Mouse (Mus musculus): ENCODE data around the gene Glt1d1. TPM values are rescaled to one million over a fixed set of nuclear protein-coding genes. Genes with fewer than 3 reads are reported as not detected.

Gene Glt1d1
- polyA plus RNA-seq, 1 experiment from 2014 or later, result 1.7 TPM

GRCm38 (mm10) chr5:127637622-127638021, 5.6 kb downstream of the Glt1d1 start:
- H3K9ac ChIP-seq, result no peak overlapping the region
- no peak overlapping the region for H3K27ac ChIP-seq (replicated peaks)
- H3K4me1 ChIP-seq (replicated peaks), result no peaks in the 10 kb centered on the region
- no peak overlapping the region for H3K4me3 ChIP-seq
- no peaks in the 10 kb centered on the region for H3K9me3 ChIP-seq
- H3K36me3 ChIP-seq, result no peaks in the 10 kb centered on the region
- 70% methylated on average over 4 of the region's 4 CpGs for WGBS
- ATAC-seq (ENCODE audit: low FRiP score, low read depth), result no peak
- H3K27me3 ChIP-seq, result no peaks in the 10 kb centered on the region
- no peak overlapping the region for H3K4me2 ChIP-seq

- 92% methylated on average over 2 of the region's 2 CpGs for WGBS
- no peaks in the 10 kb centered on the region for H3K36me3 ChIP-seq
These were observed 6.1 kb downstream of the Glt1d1 start for GRCm38 (mm10) chr5:127638177-127638576.

GRCm38 (mm10) chr5:127639067-127639605, 7.1 kb downstream of the Glt1d1 start:
- Histone ChIP-seq H3K4me2 (no peak overlapping the region), H3K27me3 (no peaks in the 10 kb centered on the region), H3K27ac (replicated peaks) (no peak overlapping the region), H3K9me3 (no peaks in the 10 kb centered on the region), H3K9ac (no peak overlapping the region), H3K36me3 (no peaks in the 10 kb centered on the region), H3K4me3 (no peak overlapping the region), H3K4me1 (replicated peaks) (no peaks in the 10 kb centered on the region)
- 80% methylated on average over 6 of the region's 6 CpGs for WGBS
- no peak for ATAC-seq (ENCODE audit: low FRiP score, low read depth)

More at GRCm38 (mm10) chr5:127638177-127638576, 6.1 kb downstream of the Glt1d1 start:
- Histone ChIP-seq H3K9me3 (no peaks in the 10 kb centered on the region), H3K4me1 (replicated peaks) (no peaks in the 10 kb centered on the region), H3K9ac (no peak overlapping the region), H3K27ac (replicated peaks) (no peak overlapping the region), H3K4me3 (no peak overlapping the region), H3K27me3 (no peaks in the 10 kb centered on the region), H3K4me2 (no peak overlapping the region)
- ATAC-seq (ENCODE audit: low FRiP score, low read depth), result no peak

GRCm38 (mm10) chr5:127639635-127640034, 7.6 kb downstream of the Glt1d1 start:
- WGBS, result 94% methylated on average over 13 of the region's 13 CpGs
- no peak for ATAC-seq (ENCODE audit: low FRiP score, low read depth)
- no peak overlapping the region for H3K27ac ChIP-seq (replicated peaks)
- 0 out of 2 replicates have a peak, but pooled peaks cover under 1% of the 10 kb centered on the region for H3K36me3 ChIP-seq
- H3K9me3 ChIP-seq, result no peaks in the 10 kb centered on the region
- no peaks in the 10 kb centered on the region for H3K27me3 ChIP-seq
- H3K4me2 ChIP-seq, result no peak overlapping the region
- H3K4me3 ChIP-seq, result no peak overlapping the region
- H3K9ac ChIP-seq, result no peak overlapping the region
- no peaks in the 10 kb centered on the region for H3K4me1 ChIP-seq (replicated peaks)

GRCm38 (mm10) chr5:127640359-127640758, 8.3 kb downstream of the Glt1d1 start:
- H3K4me2 ChIP-seq, result no peak overlapping the region
- WGBS, result 90% methylated on average over 3 of the region's 3 CpGs
- H3K27ac ChIP-seq (replicated peaks), result no peak overlapping the region
- no peak overlapping the region for H3K4me3 ChIP-seq
- no peaks in the 10 kb centered on the region for H3K9me3 ChIP-seq
- H3K27me3 ChIP-seq, result no peaks in the 10 kb centered on the region
- ATAC-seq (ENCODE audit: low FRiP score, low read depth), result no peak
- H3K4me1 ChIP-seq (replicated peaks), result no peaks in the 10 kb centered on the region
- 0 out of 2 replicates have a peak, but pooled peaks cover 4% of the 10 kb centered on the region for H3K36me3 ChIP-seq
- no peak overlapping the region for H3K9ac ChIP-seq

DNA sequence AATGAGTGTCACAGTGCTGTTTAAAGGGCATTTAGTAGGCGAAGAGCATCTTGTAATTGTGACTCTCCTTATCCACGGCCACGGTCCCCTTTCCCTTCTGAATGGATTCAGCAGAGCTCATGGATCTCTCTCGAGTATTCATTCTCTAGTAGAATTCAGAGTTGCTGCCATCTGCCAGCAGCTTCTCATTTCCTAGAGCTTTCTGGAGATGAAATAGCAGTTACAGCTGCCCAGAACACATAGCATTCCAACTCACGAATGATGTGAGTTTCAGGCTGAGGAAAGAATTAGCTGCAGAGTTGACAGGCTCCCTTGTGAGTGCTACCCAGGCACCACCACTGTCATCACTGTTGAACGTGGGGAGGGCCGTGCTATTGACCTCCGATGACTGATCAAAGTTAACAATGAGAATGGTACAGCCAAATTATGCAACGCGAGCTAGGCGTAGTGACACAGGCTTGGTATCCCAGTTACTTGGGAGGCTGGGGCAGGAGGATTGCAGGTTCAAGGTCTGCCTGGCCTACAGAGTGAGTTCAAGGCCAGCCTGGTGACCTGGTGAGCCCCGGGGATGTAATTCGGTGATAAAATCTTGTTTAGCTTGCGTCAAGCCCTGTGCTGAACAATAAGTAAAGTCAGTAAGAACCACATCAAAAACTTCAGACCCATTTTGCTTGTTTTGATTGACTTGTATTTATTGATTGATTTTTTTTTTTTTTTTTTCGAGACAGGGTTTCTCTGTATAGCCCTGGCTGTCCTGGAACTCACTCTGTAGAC, 9.3 kb downstream of the Glt1d1 start:
- 90% methylated on average over 15 of the region's 15 CpGs for WGBS
- no peak overlapping the region for H3K4me3 ChIP-seq
- no peak overlapping the region for H3K4me2 ChIP-seq
- no peak overlapping the region for H3K9ac ChIP-seq
- H3K36me3 ChIP-seq, result 0 out of 2 replicates have a peak, but pooled peaks cover 4% of the 10 kb centered on the region
- no peaks in the 10 kb centered on the region for H3K4me1 ChIP-seq (replicated peaks)
- H3K27me3 ChIP-seq, result no peaks in the 10 kb centered on the region
- ATAC-seq (ENCODE audit: low FRiP score, low read depth), result no peak
- no peak overlapping the region for H3K27ac ChIP-seq (replicated peaks)
- no peaks in the 10 kb centered on the region for H3K9me3 ChIP-seq

GRCm38 (mm10) chr5:127648046-127648445, 16.0 kb downstream of the Glt1d1 start:
- Histone ChIP-seq H3K36me3 (0 out of 2 replicates have a peak, but pooled peaks cover 4% of the 10 kb centered on the region), H3K27ac (replicated peaks) (no peak overlapping the region), H3K4me3 (no peak overlapping the region), H3K4me1 (replicated peaks) (no peaks in the 10 kb centered on the region), H3K4me2 (no peak overlapping the region), H3K27me3 (no peaks in the 10 kb centered on the region), H3K9ac (no peak overlapping the region), H3K9me3 (no peaks in the 10 kb centered on the region)
- no peak for ATAC-seq (ENCODE audit: low FRiP score, low read depth)
- WGBS, result 83% methylated on average over 6 of the region's 6 CpGs

GRCm38 (mm10) chr5:127649077-127649476, 17.0 kb downstream of the Glt1d1 start:
- no peaks in the 10 kb centered on the region for H3K4me1 ChIP-seq (replicated peaks)
- 0 out of 2 replicates have a peak, but pooled peaks cover 4% of the 10 kb centered on the region for H3K36me3 ChIP-seq
- H3K27ac ChIP-seq (replicated peaks), result no peak overlapping the region
- H3K27me3 ChIP-seq, result no peaks in the 10 kb centered on the region
- no peak overlapping the region for H3K9ac ChIP-seq
- H3K4me2 ChIP-seq, result no peak overlapping the region
- no peak overlapping the region for H3K4me3 ChIP-seq
- ATAC-seq (ENCODE audit: low FRiP score, low read depth), result no peak
- no peaks in the 10 kb centered on the region for H3K9me3 ChIP-seq

- no peak overlapping the region for H3K4me2 ChIP-seq
- ATAC-seq (ENCODE audit: low FRiP score, low read depth), result no peak
- H3K4me1 ChIP-seq (replicated peaks), result no peaks in the 10 kb centered on the region
- 0 out of 2 replicates have a peak, but pooled peaks cover 5% of the 10 kb centered on the region for H3K9me3 ChIP-seq
- no peak overlapping the region for H3K27ac ChIP-seq (replicated peaks)
- H3K27me3 ChIP-seq, result no peaks in the 10 kb centered on the region
- no peak overlapping the region for H3K4me3 ChIP-seq
- H3K9ac ChIP-seq, result no peak overlapping the region
- 90% methylated on average over 2 of the region's 2 CpGs for WGBS
- H3K36me3 ChIP-seq, result peaks cover 3% of the 10 kb centered on the region; the same call in 1 of the 2 replicates
These were observed 26.2 kb downstream of the Glt1d1 start for GRCm38 (mm10) chr5:127658257-127658656.

- Histone ChIP-seq H3K27me3 (no peaks in the 10 kb centered on the region), H3K9me3 (0 out of 2 replicates have a peak, but pooled peaks cover 5% of the 10 kb centered on the region), H3K9ac (no peak overlapping the region), H3K4me1 (replicated peaks) (no peaks in the 10 kb centered on the region), H3K36me3 (peaks cover 3% of the 10 kb centered on the region; the same call in 1 of the 2 replicates), H3K4me3 (no peak overlapping the region), H3K27ac (replicated peaks) (no peak overlapping the region), H3K4me2 (no peak overlapping the region)
- 87% methylated on average over 3 of the region's 3 CpGs for WGBS
- no peak for ATAC-seq (ENCODE audit: low FRiP score, low read depth)
These were observed 27.2 kb downstream of the Glt1d1 start for GRCm38 (mm10) chr5:127659312-127659711.

- no peak overlapping the region for H3K4me3 ChIP-seq
- ATAC-seq (ENCODE audit: low FRiP score, low read depth), result no peak
- no peak overlapping the region for H3K27ac ChIP-seq (replicated peaks)
- H3K27me3 ChIP-seq, result no peaks in the 10 kb centered on the region
- 77% methylated on average over 5 of the region's 5 CpGs for WGBS
- H3K4me2 ChIP-seq, result no peak overlapping the region
- peaks cover 3% of the 10 kb centered on the region; the same call in 1 of the 2 replicates for H3K36me3 ChIP-seq
- H3K9me3 ChIP-seq, result 0 out of 2 replicates have a peak, but pooled peaks cover 5% of the 10 kb centered on the region
- H3K4me1 ChIP-seq (replicated peaks), result no peaks in the 10 kb centered on the region
- no peak overlapping the region for H3K9ac ChIP-seq
These were observed 28.2 kb downstream of the Glt1d1 start for GRCm38 (mm10) chr5:127660267-127660666.

GRCm38 (mm10) chr5:127660979-127661378, 28.9 kb downstream of the Glt1d1 start:
- Histone ChIP-seq H3K36me3 (peaks cover 3% of the 10 kb centered on the region; the same call in 1 of the 2 replicates), H3K9ac (no peak overlapping the region), H3K27ac (replicated peaks) (no peak overlapping the region), H3K4me3 (no peak overlapping the region), H3K27me3 (no peaks in the 10 kb centered on the region), H3K4me1 (replicated peaks) (no peaks in the 10 kb centered on the region), H3K9me3 (0 out of 2 replicates have a peak, but pooled peaks cover 5% of the 10 kb centered on the region), H3K4me2 (no peak overlapping the region)
- WGBS, result 95% methylated on average over 5 of the region's 5 CpGs
- no peak for ATAC-seq (ENCODE audit: low FRiP score, low read depth)
